Mouse (Mus musculus) liver, adult 2 months (tissue): ENCODE measurements around the gene Cdkl4. TPM values are rescaled to one million over a fixed set of nuclear protein-coding genes. Genes with fewer than 3 reads are reported as not detected.
A peak's percentile ranks its signal among the peaks of the same experiment; 100 is the strongest.

Source experiments
- DNase-seq: peaks from one replicate; pipeline ENCODE4 v3.0.0-alpha.2; 2011; ENCODE audit warnings: low read depth, low spot score; ENCODE audit errors: extremely low read depth
- H3K27ac ChIP-seq: fragments of 200-500 bp; replicated peaks from 2 replicates; pipeline ENCODE4 v1.5.1; 2012; ENCODE audit warnings: low read depth, mild to moderate bottlenecking, control low read depth, inconsistent platforms, low read length; ENCODE audit not compliant: insufficient read depth
- H3K27me3 ChIP-seq: fragments of 200-500 bp; 2 replicates; pipeline ENCODE4 v1.6.1; 2012; ENCODE audit warnings: mild to moderate bottlenecking, moderate library complexity, low read length, inconsistent platforms; ENCODE audit not compliant: control insufficient read depth, insufficient read depth
- H3K36me3 ChIP-seq: fragments of 200-500 bp; 2 replicates; pipeline ENCODE4 v1.6.1; 2012; ENCODE audit warnings: low read length, inconsistent platforms; ENCODE audit not compliant: control insufficient read depth, insufficient read depth
- H3K4me1 ChIP-seq: fragments of 200-500 bp; 2 replicates; pipeline ENCODE4 v1.6.1; 2011; ENCODE audit warnings: low read length; ENCODE audit not compliant: control insufficient read depth, insufficient read depth
- H3K4me3 ChIP-seq: fragments of 200-500 bp; 2 replicates; pipeline ENCODE4 v1.5.1; 2011; ENCODE audit warnings: low read depth, mild to moderate bottlenecking, control low read depth, low read length, moderate library complexity; ENCODE audit not compliant: insufficient read depth
- H3K79me2 ChIP-seq: fragments of 200-500 bp; 2 replicates; pipeline ENCODE4 v1.6.1; 2012; ENCODE audit warnings: inconsistent platforms, mild to moderate bottlenecking, low read length, moderate library complexity; ENCODE audit not compliant: control insufficient read depth, insufficient read depth
- H3K9ac ChIP-seq: fragments of 200-500 bp; 2 replicates; pipeline ENCODE4 v1.6.1; 2012; ENCODE audit warnings: low read depth, mild to moderate bottlenecking, control low read depth, inconsistent platforms, low read length
- CTCF ChIP-seq: fragments of 200-500 bp; IDR thresholded peaks from 2 replicates; pipeline ENCODE4 v1.5.1; 2011; ENCODE audit warnings: low read depth, low read length, control low read depth
- POLR2A ChIP-seq: fragments of 200-500 bp; IDR thresholded peaks from 2 replicates; pipeline ENCODE4 v1.6.1; 2011; ENCODE audit warnings: low read length, control low read depth; ENCODE audit not compliant: insufficient read depth; ENCODE audit errors: extremely low read depth
- WGBS: fragments of 180-500 bp; shearing (Covaris S2); methylation state at CpG from one replicate; pipeline ENCODE4 v1.1.7; 2018; 5-methylcytosine and 5-hydroxymethylcytosine counted together
- polyA plus RNA-seq: library from polyadenylated mRNA; depleted of rRNA; stranded (reverse); fragments of >200 nt; gene quantifications from 2 replicates; pipeline ENCODE4 v1.2.3, GENCODE M21; 2012
- total RNA-seq: library from RNA; depleted of rRNA; stranded (reverse); fragments of >200 nt; gene quantifications from 2 replicates; pipeline ENCODE4 v1.2.3, GENCODE M21; 2014

The Cdkl4 gene
- total and polyA plus RNA-seq, 2 experiments, result 0.09 to 0.13 TPM

GRCm38 (mm10) chr17:80510459-80510855 lies 67.2 kb downstream of the Cdkl4 start:
- peaks cover 7% of the 10 kb centered on the region; the same call in 1 of the 2 replicates for H3K4me1 ChIP-seq
- no peaks in the 10 kb centered on the region for H3K27me3 ChIP-seq
- peak; percentile 57 for DNase-seq
- H3K27ac ChIP-seq, result no peak overlapping the region
- no peak overlapping the region for H3K9ac ChIP-seq
- TF ChIP-seq POLR2A (no peak), CTCF (no peak)
- H3K36me3 ChIP-seq, result peaks cover 8% of the 10 kb centered on the region
- no peak overlapping the region for H3K4me3 ChIP-seq
- H3K79me2 ChIP-seq, result no peaks in the 10 kb centered on the region
- WGBS, result 43% methylated on average over 3 of the region's 3 CpGs

- H3K4me1 ChIP-seq, result peaks cover 4% of the 10 kb centered on the region; the same call in 1 of the 2 replicates
- H3K9ac ChIP-seq, result no peak overlapping the region
- no peak overlapping the region for H3K4me3 ChIP-seq
- peak; percentile 68 for DNase-seq
- TF ChIP-seq POLR2A (no peak), CTCF (no peak)
- H3K27ac ChIP-seq, result no peak overlapping the region
- WGBS, result 43% methylated on average over 4 of the region's 4 CpGs
- no peaks in the 10 kb centered on the region for H3K27me3 ChIP-seq
- peaks cover 11% of the 10 kb centered on the region for H3K36me3 ChIP-seq
- no peaks in the 10 kb centered on the region for H3K79me2 ChIP-seq
Measured at GRCm38 (mm10) chr17:80509494-80510458, 67.8 kb downstream of the Cdkl4 start.

- Histone ChIP-seq H3K4me3 (no peak overlapping the region), H3K4me1 (peaks cover 4% of the 10 kb centered on the region; the same call in 1 of the 2 replicates), H3K27me3 (no peaks in the 10 kb centered on the region), H3K36me3 (peaks cover 13% of the 10 kb centered on the region), H3K9ac (no peak overlapping the region), H3K27ac (no peak overlapping the region), H3K79me2 (no peaks in the 10 kb centered on the region)
- WGBS, result 84% methylated on average over 6 of the region's 6 CpGs
- DNase-seq, result no peak
- TF ChIP-seq POLR2A, result no peak
- TF ChIP-seq CTCF, result no peak
Measured at GRCm38 (mm10) chr17:80505766-80506165, 71.8 kb downstream of the Cdkl4 start.

- no peak for TF ChIP-seq POLR2A
- no peak for TF ChIP-seq CTCF
- peaks cover 13% of the 10 kb centered on the region for H3K36me3 ChIP-seq
- no peaks in the 10 kb centered on the region for H3K79me2 ChIP-seq
- H3K4me1 ChIP-seq, result peaks cover 3% of the 10 kb centered on the region; the same call in 1 of the 2 replicates
- no peak overlapping the region for H3K9ac ChIP-seq
- no peak overlapping the region for H3K27ac ChIP-seq
- DNase-seq, result peak; percentile 91
- H3K4me3 ChIP-seq, result no peak overlapping the region
- 77% methylated on average over 4 of the region's 4 CpGs for WGBS
- H3K27me3 ChIP-seq, result no peaks in the 10 kb centered on the region
Measured at GRCm38 (mm10) chr17:80505342-80505741, 72.3 kb downstream of the Cdkl4 start.

- Histone ChIP-seq H3K36me3 (peaks cover 7% of the 10 kb centered on the region; the same call in 1 of the 2 replicates), H3K9ac (no peak overlapping the region), H3K4me1 (no peaks in the 10 kb centered on the region), H3K27me3 (no peaks in the 10 kb centered on the region), H3K4me3 (no peak overlapping the region), H3K27ac (no peak overlapping the region), H3K79me2 (no peaks in the 10 kb centered on the region)
- TF ChIP-seq POLR2A (no peak), CTCF (no peak)
- DNase-seq, result no peak
- WGBS, result 90% methylated on average over 2 of the region's 2 CpGs
Measured at GRCm38 (mm10) chr17:80501805-80502172, 75.8 kb downstream of the Cdkl4 start.
